Mouse (Mus musculus): ENCODE results near the gene Prkx. TPM values are rescaled to one million over a fixed set of nuclear protein-coding genes. Genes with fewer than 3 reads are reported as not detected.

The Prkx gene
- polyA plus RNA-seq, 1 experiment from 2014 or later, result 2.0 TPM

- H3K4me1 ChIP-seq (ENCODE audit: insufficient read depth), result no peaks in the 10 kb centered on the region
- WGBS (ENCODE audit: insufficient replicate concordance), result 70% methylated on average over 3 of the region's 3 CpGs
- ATAC-seq (no peak), DNase-seq (no peak)
- H3K9ac ChIP-seq (replicated peaks), result no peak overlapping the region
- no peaks in the 10 kb centered on the region for H3K27me3 ChIP-seq (ENCODE audit: insufficient read depth, low read length)
- TF ChIP-seq EP300 (IDR thresholded peaks at IDR 0.05; ENCODE audit: low read depth), result no peak
- TF ChIP-seq CTCF (IDR thresholded peaks at IDR 0.05; ENCODE audit: low read depth), result no peak
- H3K36me3 ChIP-seq (replicated peaks; ENCODE audit: insufficient read depth, low read length), result no peaks in the 10 kb centered on the region
- no peak overlapping the region for H3K27ac ChIP-seq (ENCODE audit: low read depth)
- no peak overlapping the region for H3K4me3 ChIP-seq (ENCODE audit: low read depth, low read length)
- H3K9me3 ChIP-seq (ENCODE audit: low read length), result no peaks in the 10 kb centered on the region
- H3K4me2 ChIP-seq (ENCODE audit: low read depth, low read length), result no peak overlapping the region
Measured at GRCm38 (mm10) chrX:77799554-77799953, 3.5 kb upstream of the Prkx start.

DNA sequence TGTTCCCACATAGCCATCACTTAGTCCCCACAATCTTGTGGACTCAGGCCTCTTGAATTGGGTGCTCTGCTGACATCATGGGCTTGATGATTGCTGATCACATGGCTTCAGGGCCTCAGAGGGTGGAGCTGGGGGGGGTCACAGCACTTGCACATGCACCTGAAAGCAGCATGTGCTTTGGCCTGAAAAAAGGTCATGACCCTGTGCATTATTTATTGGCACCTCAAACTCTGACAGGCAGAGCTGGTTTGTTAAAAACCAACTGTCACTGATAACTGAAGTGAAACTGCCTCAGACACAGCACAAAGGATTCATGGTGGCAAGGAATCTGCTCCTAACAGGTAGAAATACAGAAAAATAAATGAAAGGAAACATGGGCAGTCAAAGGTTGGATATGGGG lies 1.7 kb upstream of the Prkx start:
- no peak overlapping the region for H3K4me3 ChIP-seq (ENCODE audit: low read depth, low read length)
- no peak for DNase-seq
- no peaks in the 10 kb centered on the region for H3K4me1 ChIP-seq (ENCODE audit: insufficient read depth)
- H3K27ac ChIP-seq (ENCODE audit: low read depth), result no peak overlapping the region
- TF ChIP-seq EP300 (IDR thresholded peaks at IDR 0.05; ENCODE audit: low read depth) (no peak), CTCF (IDR thresholded peaks at IDR 0.05; ENCODE audit: low read depth) (no peak)
- H3K9ac ChIP-seq (replicated peaks), result no peak overlapping the region
- no peaks in the 10 kb centered on the region for H3K27me3 ChIP-seq (ENCODE audit: insufficient read depth, low read length)
- ATAC-seq, result no peak
- H3K9me3 ChIP-seq (ENCODE audit: low read length), result no peaks in the 10 kb centered on the region
- no peak overlapping the region for H3K4me2 ChIP-seq (ENCODE audit: low read depth, low read length)
- H3K36me3 ChIP-seq (replicated peaks; ENCODE audit: insufficient read depth, low read length), result no peaks in the 10 kb centered on the region

DNA sequence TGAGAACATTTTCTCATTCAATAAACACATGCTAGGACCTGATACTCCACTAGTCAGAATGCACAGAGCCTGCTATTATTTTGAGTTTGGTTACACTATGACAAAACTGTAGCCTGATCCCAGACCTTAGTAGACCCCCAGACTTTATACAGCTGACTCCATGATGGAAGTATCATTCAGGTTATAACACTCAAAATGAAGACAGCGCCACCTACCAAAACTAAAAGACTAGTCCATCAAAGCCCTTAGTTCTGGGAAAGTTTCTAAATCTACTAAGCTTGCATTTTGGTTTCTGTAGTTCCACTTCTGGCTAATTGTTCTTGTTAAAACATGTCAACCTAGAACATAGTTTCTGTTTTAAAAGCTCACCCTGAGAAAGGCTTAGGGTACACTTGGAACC lies 838 bp upstream of the Prkx start:
- WGBS (ENCODE audit: insufficient replicate concordance), result 77% methylated on average over 1 of the region's 1 CpGs
- no peaks in the 10 kb centered on the region for H3K4me1 ChIP-seq (ENCODE audit: insufficient read depth)
- TF ChIP-seq EP300 (IDR thresholded peaks at IDR 0.05; ENCODE audit: low read depth) (no peak), CTCF (IDR thresholded peaks at IDR 0.05; ENCODE audit: low read depth) (0 out of 2 replicates have a peak, but pooled peaks have one; percentile 6)
- H3K4me2 ChIP-seq (ENCODE audit: low read depth, low read length), result peak overlapping the region; percentile 79; the same call in 1 of the 2 replicates
- DNase-seq (no peak), ATAC-seq (no peak)
- H3K36me3 ChIP-seq (replicated peaks; ENCODE audit: insufficient read depth, low read length), result no peaks in the 10 kb centered on the region
- H3K27me3 ChIP-seq (ENCODE audit: insufficient read depth, low read length), result no peaks in the 10 kb centered on the region
- no peak overlapping the region for H3K4me3 ChIP-seq (ENCODE audit: low read depth, low read length)
- no peak overlapping the region for H3K9ac ChIP-seq (replicated peaks)
- H3K9me3 ChIP-seq (ENCODE audit: low read length), result no peaks in the 10 kb centered on the region
- H3K27ac ChIP-seq (ENCODE audit: low read depth), result no peak overlapping the region; the same call in 1 of the 2 replicates

GRCm38 (mm10) chrX:77795858-77796174 lies 262 bp downstream of the Prkx start:
- H3K27me3 ChIP-seq (ENCODE audit: insufficient read depth, low read length), result no peaks in the 10 kb centered on the region
- TF ChIP-seq EP300 (IDR thresholded peaks at IDR 0.05; ENCODE audit: low read depth), result no peak
- no peak for TF ChIP-seq CTCF (IDR thresholded peaks at IDR 0.05; ENCODE audit: low read depth)
- ATAC-seq (peak; percentile 96), DNase-seq (peak; percentile 87)
- H3K4me3 ChIP-seq (ENCODE audit: low read depth, low read length), result peak overlapping the region; percentile 64
- peak overlapping the region; percentile 63 for H3K9ac ChIP-seq (replicated peaks)
- no peaks in the 10 kb centered on the region for H3K9me3 ChIP-seq (ENCODE audit: low read length)
- peak overlapping the region; percentile 79 for H3K4me2 ChIP-seq (ENCODE audit: low read depth, low read length)
- WGBS (ENCODE audit: insufficient replicate concordance), result 28% methylated on average over 22 of the region's 30 CpGs
- H3K27ac ChIP-seq (ENCODE audit: low read depth), result 0 out of 2 replicates have a peak overlapping the region, but pooled peaks have one; percentile 44
- H3K4me1 ChIP-seq (ENCODE audit: insufficient read depth), result no peaks in the 10 kb centered on the region
- no peaks in the 10 kb centered on the region for H3K36me3 ChIP-seq (replicated peaks; ENCODE audit: insufficient read depth, low read length)

DNA sequence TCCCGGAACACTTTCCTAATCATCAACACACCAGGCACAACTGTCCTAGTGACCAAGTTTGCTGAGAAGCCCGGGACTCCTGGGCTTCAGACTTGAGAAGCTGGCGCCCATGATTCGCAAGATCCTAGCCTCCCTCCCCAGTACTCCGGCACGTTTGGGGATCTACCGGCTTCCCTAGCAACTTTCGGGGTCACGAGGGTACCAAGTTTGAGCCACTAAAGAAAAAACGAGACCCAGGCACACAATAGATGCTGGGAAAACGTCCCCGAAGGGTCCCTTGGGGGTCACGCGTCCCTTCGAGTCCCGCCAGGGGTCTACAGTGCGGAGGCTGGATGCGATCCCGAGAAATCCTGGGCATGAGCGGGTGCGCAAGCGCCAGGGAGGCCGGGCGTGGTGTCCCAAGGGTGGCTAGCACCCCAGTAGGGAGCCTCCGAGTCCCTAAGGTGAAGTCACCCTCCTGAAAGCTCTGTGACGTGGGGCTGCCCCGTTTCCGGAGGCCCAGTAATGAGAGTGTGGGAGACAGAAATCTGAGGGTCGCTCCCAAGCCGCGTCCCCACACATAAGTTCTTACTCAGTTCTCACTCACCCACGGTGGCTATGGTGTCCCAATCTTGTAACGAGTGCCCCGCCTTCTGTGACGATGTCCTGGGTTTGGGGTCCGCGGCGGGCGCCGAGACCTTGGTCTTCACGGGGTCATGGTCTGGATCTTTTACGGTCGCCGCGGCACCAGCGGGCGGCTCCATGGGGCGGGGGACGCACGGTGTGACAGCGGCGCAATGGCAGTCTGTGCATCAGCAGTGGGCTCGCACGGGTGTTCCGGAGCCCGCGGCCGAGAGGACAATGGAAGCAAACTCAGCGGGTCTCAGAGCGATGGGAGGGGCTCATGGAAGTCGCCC lies 868 bp downstream of the Prkx start:
- Histone ChIP-seq H3K4me3 (ENCODE audit: low read depth, low read length) (peak overlapping the region; percentile 64), H3K4me1 (ENCODE audit: insufficient read depth) (no peaks in the 10 kb centered on the region), H3K27me3 (ENCODE audit: insufficient read depth, low read length) (no peaks in the 10 kb centered on the region), H3K9me3 (ENCODE audit: low read length) (no peaks in the 10 kb centered on the region), H3K4me2 (ENCODE audit: low read depth, low read length) (peak overlapping the region; percentile 79), H3K9ac (replicated peaks) (peak overlapping the region; percentile 63), H3K36me3 (replicated peaks; ENCODE audit: insufficient read depth, low read length) (no peaks in the 10 kb centered on the region), H3K27ac (ENCODE audit: low read depth) (0 out of 2 replicates have a peak overlapping the region, but pooled peaks have one; percentile 44)
- WGBS (ENCODE audit: insufficient replicate concordance), result 13% methylated on average over 51 of the region's 61 CpGs
- DNase-seq, result peak; percentile 24
- no peak for TF ChIP-seq EP300 (IDR thresholded peaks at IDR 0.05; ENCODE audit: low read depth)
- no peak for TF ChIP-seq CTCF (IDR thresholded peaks at IDR 0.05; ENCODE audit: low read depth)
- peak; percentile 57 for ATAC-seq

GRCm38 (mm10) chrX:77788675-77789074 lies 7.4 kb downstream of the Prkx start:
- H3K9me3 ChIP-seq (ENCODE audit: low read length), result no peaks in the 10 kb centered on the region
- DNase-seq, result no peak
- WGBS (ENCODE audit: insufficient replicate concordance), result 76% methylated on average over 3 of the region's 3 CpGs

More at GRCm38 (mm10) chrX:77788675-77789074, 7.4 kb downstream of the Prkx start:
- no peak for ATAC-seq
- no peak for TF ChIP-seq CTCF (IDR thresholded peaks at IDR 0.05; ENCODE audit: low read depth)
- TF ChIP-seq EP300 (IDR thresholded peaks at IDR 0.05; ENCODE audit: low read depth), result no peak
- Histone ChIP-seq H3K36me3 (replicated peaks; ENCODE audit: insufficient read depth, low read length) (no peaks in the 10 kb centered on the region), H3K4me3 (ENCODE audit: low read depth, low read length) (no peak overlapping the region), H3K27ac (ENCODE audit: low read depth) (no peak overlapping the region), H3K4me2 (ENCODE audit: low read depth, low read length) (no peak overlapping the region), H3K27me3 (ENCODE audit: insufficient read depth, low read length) (no peaks in the 10 kb centered on the region), H3K9ac (replicated peaks) (no peak overlapping the region), H3K4me1 (ENCODE audit: insufficient read depth) (no peaks in the 10 kb centered on the region)

Measured in liver, postnatal 0 days (tissue).